8 mouse cellular contexts compared by ENCODE assay signal in genomic region chr5:48889395-48890194, GRCm38 (mm10).
DNase-seq lines count a peak whose midpoint lies in the region; ATAC-seq and TF ChIP-seq lines count a peak whose summit lies in the region.

No protein-coding gene starts in this region.

- no peak overlapping the region for H3K27ac ChIP-seq in kidney, embryonic 15.5 days
- H3K27ac ChIP-seq in kidney, adult 2 months (ENCODE audit: insufficient read depth, low read depth, low read length), result no peak overlapping the region
- no peak overlapping the region for H3K27ac ChIP-seq in forebrain, embryonic 16.5 days (ENCODE audit: low read length)
- H3K27ac ChIP-seq in limb, embryonic 11.5 days (replicated peaks; ENCODE audit: low read depth, low read length), result no peak overlapping the region
- H3K27ac ChIP-seq in midbrain, postnatal 0 days (ENCODE audit: low read depth, low read length), result peak overlapping the region; percentile 26; the same call in 1 of the 2 replicates

- peak overlapping the region; percentile 57 for H3K4me2 ChIP-seq in kidney, embryonic 15.5 days
- H3K4me2 ChIP-seq in forebrain, embryonic 16.5 days (ENCODE audit: low read length), result peak overlapping the region; percentile 61
- peak overlapping the region; percentile 45 for H3K4me2 ChIP-seq in limb, embryonic 11.5 days (ENCODE audit: low read depth, severe bottlenecking)
- H3K4me2 ChIP-seq in midbrain, postnatal 0 days (ENCODE audit: low read depth, low read length, poor library complexity, severe bottlenecking), result peak overlapping the region; percentile 76

- WGBS in kidney, embryonic 15.5 days, result 9% methylated on average over 18 of the region's 18 CpGs
- WGBS in kidney, adult 2 months, result 12% methylated on average over 18 of the region's 18 CpGs
- 5% methylated on average over 18 of the region's 18 CpGs for WGBS in forebrain, embryonic 16.5 days
- WGBS in limb, embryonic 11.5 days, result 13% methylated on average over 18 of the region's 18 CpGs
- WGBS in midbrain, postnatal 0 days, result 2% methylated on average over 18 of the region's 18 CpGs

- H3K9me3 ChIP-seq in kidney, embryonic 15.5 days (replicated peaks), result no peaks in the 10 kb centered on the region
- H3K9me3 ChIP-seq in forebrain, embryonic 16.5 days (ENCODE audit: control insufficient read depth, low read length), result no peaks in the 10 kb centered on the region
- no peaks in the 10 kb centered on the region for H3K9me3 ChIP-seq in limb, embryonic 11.5 days (ENCODE audit: control insufficient read depth, low read length)
- no peaks in the 10 kb centered on the region for H3K9me3 ChIP-seq in midbrain, postnatal 0 days (ENCODE audit: low read length)

- H3K27me3 ChIP-seq in kidney, embryonic 15.5 days, result no peaks in the 10 kb centered on the region
- no peaks in the 10 kb centered on the region for H3K27me3 ChIP-seq in kidney, adult 2 months (replicated peaks; ENCODE audit: control insufficient read depth, insufficient read depth, low read length)
- no peaks in the 10 kb centered on the region for H3K27me3 ChIP-seq in forebrain, embryonic 16.5 days (replicated peaks; ENCODE audit: control insufficient read depth, insufficient read depth, low read length)
- H3K27me3 ChIP-seq in limb, embryonic 11.5 days (ENCODE audit: control insufficient read depth, insufficient read depth, low read length), result no peaks in the 10 kb centered on the region
- no peaks in the 10 kb centered on the region for H3K27me3 ChIP-seq in midbrain, postnatal 0 days (ENCODE audit: insufficient read depth, low read length)

- peak; percentile 80; the same call in 1 of the 2 replicates for ATAC-seq in kidney, embryonic 15.5 days (replicated peaks; ENCODE audit: low FRiP score)
- ATAC-seq in forebrain, embryonic 16.5 days, result peak; percentile 81
- ATAC-seq in limb, embryonic 11.5 days (ENCODE audit: insufficient number of reproducible peaks, low FRiP score, low TSS enrichment, low read depth), result peak; percentile 67; the same call in 1 of the 2 replicates
- peak; percentile 74; the same call in 1 of the 2 replicates for ATAC-seq in midbrain, postnatal 0 days (ENCODE audit: low FRiP score)

- no peak for TF ChIP-seq POLR2A in kidney, adult 2 months (IDR thresholded peaks at IDR 0.05; ENCODE audit: low read depth, low read length)

- DNase-seq in kidney, adult 2 months, result no peak
- DNase-seq in cerebellum, adult 18-20 months, result peak; percentile 49 to 64
- peak; percentile 43 for DNase-seq in limb, embryonic 11.5 days (ENCODE audit: low spot score)
- peak; percentile 64 for DNase-seq in midbrain, postnatal 0 days (ENCODE audit: low spot score)
- no peak for DNase-seq in spleen, postnatal 14 days (ENCODE audit: low spot score in 2 of 2)
- DNase-seq in gastrocnemius, postnatal 10 days, result no peak

- H3K4me3 ChIP-seq in kidney, embryonic 15.5 days (replicated peaks), result peak overlapping the region; percentile 26
- H3K4me3 ChIP-seq in kidney, adult 2 months (ENCODE audit: insufficient read depth, low read depth, low read length), result no peak overlapping the region
- peak overlapping the region; percentile 38 for H3K4me3 ChIP-seq in forebrain, embryonic 16.5 days (replicated peaks; ENCODE audit: low read length)
- H3K4me3 ChIP-seq in limb, embryonic 11.5 days (ENCODE audit: low read depth, low read length), result peak overlapping the region; percentile 12; the same call in 1 of the 2 replicates
- peak overlapping the region; percentile 44 for H3K4me3 ChIP-seq in midbrain, postnatal 0 days (ENCODE audit: low read depth, low read length)

- no peak for TF ChIP-seq CTCF in kidney, adult 2 months (conservative IDR thresholded peaks at IDR 0.05; ENCODE audit: insufficient read depth, insufficient read length, low read depth, low read length)
- TF ChIP-seq CTCF in midbrain, postnatal 0 days (IDR thresholded peaks at IDR 0.05), result no peak

- 0 out of 2 replicates have a peak, but pooled peaks cover 4% of the 10 kb centered on the region for H3K4me1 ChIP-seq in kidney, embryonic 15.5 days
- no peaks in the 10 kb centered on the region for H3K4me1 ChIP-seq in kidney, adult 2 months (ENCODE audit: control insufficient read depth, insufficient read depth, low read length)
- H3K4me1 ChIP-seq in forebrain, embryonic 16.5 days (replicated peaks; ENCODE audit: control insufficient read depth, insufficient read depth, low read length), result peaks cover 4% of the 10 kb centered on the region; the same call in 1 of the 2 replicates
- H3K4me1 ChIP-seq in limb, embryonic 11.5 days (ENCODE audit: control insufficient read depth, insufficient read depth, low read length), result no peaks in the 10 kb centered on the region
- no peaks in the 10 kb centered on the region for H3K4me1 ChIP-seq in midbrain, postnatal 0 days (ENCODE audit: insufficient read depth, low read length)

- H3K9ac ChIP-seq in kidney, embryonic 15.5 days, result no peak overlapping the region
- H3K9ac ChIP-seq in forebrain, embryonic 16.5 days (replicated peaks; ENCODE audit: low read depth, low read length), result peak overlapping the region; percentile 45
- no peak overlapping the region for H3K9ac ChIP-seq in limb, embryonic 11.5 days (ENCODE audit: low read length)
- peak overlapping the region; percentile 54; the same call in 1 of the 2 replicates for H3K9ac ChIP-seq in midbrain, postnatal 0 days (replicated peaks; ENCODE audit: low read length, poor library complexity, severe bottlenecking)

- no peaks in the 10 kb centered on the region for H3K36me3 ChIP-seq in kidney, embryonic 15.5 days
- H3K36me3 ChIP-seq in kidney, adult 2 months (ENCODE audit: control insufficient read depth, insufficient read depth, low read length), result no peaks in the 10 kb centered on the region
- H3K36me3 ChIP-seq in forebrain, embryonic 16.5 days (ENCODE audit: control insufficient read depth, insufficient read depth), result no peaks in the 10 kb centered on the region
- no peaks in the 10 kb centered on the region for H3K36me3 ChIP-seq in limb, embryonic 11.5 days (ENCODE audit: control insufficient read depth, insufficient read depth, low read length)
- H3K36me3 ChIP-seq in midbrain, postnatal 0 days (ENCODE audit: insufficient read depth, low read length), result no peaks in the 10 kb centered on the region

Comparison
In these comparisons a context has a peak if more than half of its experiments do, and no peak if none do; other contexts are left out.
1. H3K9ac ChIP-seq: peak in forebrain, embryonic 16.5 days (single experiment) and midbrain, postnatal 0 days (single experiment); none in kidney, embryonic 15.5 days (single experiment) and limb, embryonic 11.5 days (single experiment).
2. DNase-seq: peak in cerebellum, adult 18-20 months (2 of 2), limb, embryonic 11.5 days (single experiment) and midbrain, postnatal 0 days (single experiment); none in kidney, adult 2 months (single experiment), spleen, postnatal 14 days (0 of 2) and gastrocnemius, postnatal 10 days (single experiment).
3. Peak in every context shown above with its lines, with median percentiles within 50 percentile points of each other: ATAC-seq and H3K4me2 ChIP-seq.